Mouse (Mus musculus) ovary, postnatal 10 days (tissue): ENCODE data around the gene Bcar1.

ENCODE experiments used
- DNase-seq: peaks from one replicate; pipeline ENCODE4 v3.0.0; 2022; ENCODE audit warnings: low spot score

Gene Bcar1

DNA sequence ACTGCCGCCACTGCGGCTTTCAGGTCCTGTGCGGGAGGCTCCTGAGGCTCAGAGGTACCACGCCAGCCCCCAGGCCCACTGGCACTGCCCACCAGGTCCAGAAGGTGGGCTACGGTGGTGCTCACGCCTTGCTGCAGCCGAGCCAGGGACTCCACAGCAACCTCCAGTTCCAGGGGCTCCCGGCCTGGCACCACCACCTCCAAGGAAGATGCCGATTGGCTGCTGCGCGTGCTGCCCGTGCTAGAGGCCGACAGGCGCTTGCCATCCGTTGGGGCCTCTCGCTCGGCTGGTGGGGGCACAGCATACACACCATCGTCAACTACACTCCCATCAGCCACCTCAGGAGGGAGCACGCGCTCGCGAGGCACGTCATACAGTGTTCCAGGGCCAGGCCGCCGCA lies 29.8 kb downstream of the Bcar1 start:
- DNase-seq, result no peak

DNA sequence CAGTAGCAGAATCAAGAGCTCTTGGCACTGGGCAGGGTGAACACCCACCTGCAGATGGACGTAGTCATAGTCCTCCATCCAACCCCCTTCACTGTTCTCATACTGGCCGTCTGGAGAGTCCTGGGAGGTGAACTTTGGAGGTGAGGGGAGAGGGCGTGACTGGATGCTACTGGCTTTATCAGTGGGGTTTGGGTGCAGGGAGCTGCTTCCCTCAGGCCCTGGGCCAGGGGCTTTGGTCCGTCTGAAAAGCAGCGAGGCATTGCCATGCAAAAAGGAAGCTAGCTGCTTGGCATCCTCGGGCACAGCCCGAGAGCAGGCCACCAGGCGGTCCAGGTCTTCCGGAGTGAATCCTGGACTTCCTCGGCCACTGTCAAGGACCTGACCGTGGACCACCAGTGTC lies 30.3 kb downstream of the Bcar1 start:
- DNase-seq, result no peak

DNA sequence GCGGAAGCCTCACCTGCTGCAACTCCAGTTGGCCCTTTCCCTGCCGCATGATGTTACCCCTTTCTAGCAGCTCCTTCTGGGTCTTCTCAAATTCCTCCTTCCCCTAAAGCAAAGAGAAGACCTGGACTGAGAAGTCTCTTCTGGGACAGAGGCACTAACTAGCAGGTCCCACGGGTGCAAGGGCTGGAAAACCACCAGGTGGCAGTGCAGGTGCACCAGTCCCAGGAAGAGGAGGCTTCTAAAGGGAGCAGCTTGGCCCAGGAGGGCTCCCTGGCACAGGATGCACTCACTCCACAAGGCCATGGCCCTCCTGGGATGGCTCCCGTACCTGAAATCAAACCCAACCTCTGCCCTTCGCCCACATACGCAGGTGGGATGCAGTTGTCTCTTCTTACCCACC lies 31.0 kb downstream of the Bcar1 start:
- DNase-seq, result no peak

DNA sequence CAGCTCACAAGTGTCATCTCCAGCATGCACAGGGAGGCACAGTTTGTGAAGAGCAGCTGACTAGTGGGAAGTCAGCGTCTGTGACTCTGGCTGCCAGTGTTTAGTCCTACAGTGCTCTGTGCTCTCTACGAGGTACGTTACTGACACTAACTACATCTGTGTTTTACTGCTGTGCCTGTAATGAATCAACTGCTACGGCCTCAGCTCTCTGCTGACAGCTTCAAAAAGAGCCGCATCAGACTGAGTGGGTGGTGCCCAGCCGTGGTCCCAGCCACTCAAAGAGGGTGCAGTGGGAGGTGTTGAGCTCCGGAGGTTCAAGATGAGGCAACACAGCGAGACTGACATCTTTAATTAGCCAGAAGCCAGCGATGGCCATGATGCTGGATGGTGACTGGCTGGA lies 31.5 kb downstream of the Bcar1 start:
- DNase-seq, result no peak

DNA sequence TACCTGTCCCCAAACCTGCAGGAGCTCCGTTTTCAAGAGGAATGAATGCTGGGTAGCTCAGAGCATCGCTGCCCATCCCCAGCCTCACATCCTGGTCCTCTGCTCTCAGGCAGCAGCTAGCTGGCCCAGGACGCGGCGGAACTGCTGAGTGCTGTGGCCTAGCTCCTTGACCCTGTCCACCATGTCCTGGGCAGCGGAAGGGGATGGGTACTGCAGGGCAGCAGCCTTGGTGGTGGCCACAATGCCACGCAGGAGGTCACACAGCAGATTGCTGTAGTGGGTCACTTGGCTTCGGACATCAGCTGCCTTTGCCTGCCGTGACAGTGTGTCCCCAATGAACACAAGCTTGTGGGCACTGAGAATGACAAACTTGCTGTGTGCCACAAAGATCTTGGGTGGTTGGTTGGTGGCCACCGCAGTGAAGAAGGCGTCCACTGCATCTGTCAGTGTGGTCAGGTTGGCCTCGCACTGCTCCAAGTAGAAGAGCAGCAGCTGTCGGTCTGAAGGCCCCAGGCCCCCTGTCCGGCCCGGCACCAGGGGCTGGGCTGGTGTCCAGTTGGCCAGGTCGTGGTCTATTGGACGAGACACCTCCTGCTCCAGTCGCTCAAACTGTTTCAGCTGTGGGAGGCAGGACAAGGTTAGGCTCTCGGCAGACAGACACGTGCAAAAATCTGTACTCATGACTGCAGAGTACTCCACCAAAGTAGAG lies 32.7 kb downstream of the Bcar1 start:
- DNase-seq, result no peak

DNA sequence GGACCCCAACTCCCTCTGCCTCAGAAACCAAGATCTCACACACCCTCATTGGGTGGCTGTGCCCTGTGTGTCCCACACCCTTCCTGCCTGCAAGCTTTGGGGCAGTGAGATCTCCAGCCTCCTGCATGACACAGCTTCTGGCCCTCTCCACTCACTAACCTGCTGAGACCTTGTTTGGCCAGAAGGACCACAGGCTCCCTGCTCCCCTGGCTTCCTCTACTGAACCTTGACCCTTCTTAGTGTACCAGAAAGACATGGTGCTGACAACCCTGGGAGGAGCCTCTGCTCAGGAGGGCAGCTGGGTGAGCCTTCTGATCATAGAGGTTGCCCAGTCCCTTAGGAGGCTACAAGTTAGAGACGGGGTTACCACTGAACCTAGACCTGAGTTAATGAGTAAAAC lies 34.4 kb downstream of the Bcar1 start:
- DNase-seq, result no peak

DNA sequence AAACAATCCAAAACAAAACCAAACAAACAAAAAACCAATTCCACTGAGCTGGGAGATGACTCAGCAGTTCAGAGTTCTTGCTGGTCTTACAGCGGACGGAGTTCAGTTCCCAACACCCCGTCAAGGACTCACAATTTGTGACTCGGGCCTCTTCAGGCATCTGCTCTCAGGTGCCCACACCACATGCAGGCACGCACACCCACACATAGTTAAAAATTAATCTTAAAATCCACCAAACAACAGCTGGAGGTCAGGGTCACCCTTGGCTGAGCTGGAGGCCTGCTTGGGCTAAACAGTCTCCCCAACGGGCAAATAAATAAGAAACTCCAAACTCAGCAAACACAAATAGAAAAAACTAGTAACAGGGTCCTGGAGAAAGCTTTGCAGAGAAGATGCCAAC lies 35.3 kb downstream of the Bcar1 start:
- no peak for DNase-seq

DNA sequence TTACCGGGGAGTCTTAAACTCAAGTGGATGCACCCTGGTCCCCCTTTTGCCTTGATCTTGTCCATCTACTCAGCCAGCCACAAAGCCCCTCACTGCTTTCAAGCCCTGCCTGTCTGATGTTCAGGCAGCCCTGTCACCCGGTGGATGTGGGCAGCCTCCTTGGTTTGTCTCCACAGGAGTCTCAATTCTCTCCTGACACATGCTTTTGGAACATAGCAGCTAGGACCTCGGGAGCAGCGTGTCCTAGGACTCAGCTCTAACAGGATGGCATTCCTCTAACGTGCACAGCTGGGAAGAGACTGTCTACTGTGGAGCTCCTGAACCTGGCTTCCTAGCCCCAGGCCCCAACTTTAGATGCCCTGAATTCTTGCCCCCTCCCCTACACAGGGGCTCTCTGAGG lies 37.9 kb downstream of the Bcar1 start:
- DNase-seq, result no peak

DNA sequence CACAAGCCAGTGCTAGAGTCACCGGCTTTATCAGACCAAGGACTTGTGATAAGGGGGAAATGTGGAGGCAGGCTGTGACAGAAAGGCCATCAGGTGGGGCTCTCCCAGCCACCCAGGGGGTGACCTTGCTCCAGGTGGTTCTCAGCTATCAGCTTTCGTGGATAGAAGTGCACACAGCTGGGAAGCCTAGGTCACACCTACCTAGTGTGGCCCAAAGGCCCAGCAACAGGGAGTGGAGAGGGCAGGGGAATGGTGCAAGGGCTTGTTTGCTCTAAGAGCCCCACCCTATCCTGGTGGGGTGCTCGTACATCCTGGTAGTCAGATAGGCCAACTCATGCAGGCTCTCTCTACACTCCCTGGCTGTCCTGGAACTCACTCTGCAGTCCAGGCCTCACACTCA lies 38.4 kb downstream of the Bcar1 start:
- DNase-seq, result no peak

DNA sequence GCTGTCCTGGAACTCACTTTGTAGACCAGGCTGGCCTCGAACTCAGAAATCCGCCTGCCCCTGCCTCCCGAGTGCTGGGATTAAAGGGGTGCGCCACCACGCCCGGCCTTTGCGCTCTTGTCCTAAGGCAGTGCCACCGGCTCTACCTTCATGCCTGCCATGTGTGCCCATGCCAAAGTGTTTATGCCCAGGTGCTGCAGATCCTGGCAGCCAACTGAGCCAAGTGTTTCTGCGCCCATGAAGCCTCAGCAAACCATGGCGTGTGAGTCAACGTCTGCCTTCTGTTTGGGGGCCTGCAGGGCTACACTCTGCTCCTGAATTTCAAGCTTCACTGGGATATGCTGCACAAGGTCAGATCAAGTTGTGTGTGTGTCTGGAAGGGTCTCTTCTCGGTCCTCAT lies 39.0 kb downstream of the Bcar1 start:
- no peak for DNase-seq

DNA sequence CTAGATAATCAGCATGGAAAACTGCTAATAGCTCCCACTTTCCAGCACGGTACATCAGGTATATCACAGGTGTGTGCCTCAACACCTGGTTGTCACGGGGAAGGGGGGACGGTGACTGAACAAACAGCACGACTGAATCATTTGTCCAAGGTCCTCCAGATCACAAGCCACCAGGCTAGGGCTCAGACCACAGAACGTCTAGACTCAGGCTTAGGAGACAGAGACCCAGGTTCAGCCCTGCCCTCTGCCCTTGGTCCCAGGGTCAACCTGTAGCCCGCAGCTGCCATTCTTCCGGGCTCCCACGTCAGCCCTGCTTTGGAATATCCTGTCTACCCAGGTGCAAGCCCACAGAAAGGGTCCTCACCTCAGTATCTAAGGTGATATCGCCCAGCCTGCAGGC lies 42.2 kb downstream of the Bcar1 start:
- no peak for DNase-seq

DNA sequence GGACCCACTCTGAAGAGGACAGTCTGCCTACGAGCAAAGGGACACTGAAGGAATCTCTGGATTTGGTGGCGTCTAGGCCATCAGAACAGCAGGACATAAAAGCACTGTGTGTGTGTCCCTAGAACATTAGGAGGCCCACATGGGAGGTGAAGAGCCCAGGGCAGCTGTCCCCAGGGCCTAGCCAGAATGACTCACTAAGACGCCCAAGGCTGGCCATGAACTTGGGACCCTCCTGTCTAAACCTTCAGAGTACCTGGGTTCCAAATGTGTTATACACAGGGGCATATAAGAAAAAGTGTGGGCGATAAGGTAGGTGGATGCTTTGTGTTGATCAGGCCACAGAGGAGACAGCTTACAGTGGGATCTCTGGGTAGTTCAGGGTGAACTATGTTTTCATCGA lies 42.9 kb downstream of the Bcar1 start:
- DNase-seq, result no peak

DNA sequence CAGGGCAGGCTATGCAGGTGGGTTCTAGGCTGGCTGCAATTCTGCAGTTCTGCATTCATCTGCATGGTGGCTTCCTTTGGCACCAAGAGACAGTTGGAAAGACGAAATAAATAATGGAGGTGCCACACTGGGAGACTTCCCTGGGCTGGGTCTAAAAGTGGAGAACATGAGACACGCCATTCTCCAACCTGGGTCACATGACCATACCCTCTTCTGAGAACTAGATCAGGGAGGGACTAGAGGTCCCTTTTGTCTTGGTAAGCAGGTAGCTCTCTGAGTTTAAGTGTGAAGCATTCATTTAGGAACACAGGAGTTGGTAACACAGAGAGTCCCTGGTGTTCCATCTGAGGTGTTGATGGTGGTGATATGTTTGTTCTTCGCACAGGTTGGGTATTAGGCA lies 43.4 kb downstream of the Bcar1 start:
- DNase-seq, result no peak

DNA sequence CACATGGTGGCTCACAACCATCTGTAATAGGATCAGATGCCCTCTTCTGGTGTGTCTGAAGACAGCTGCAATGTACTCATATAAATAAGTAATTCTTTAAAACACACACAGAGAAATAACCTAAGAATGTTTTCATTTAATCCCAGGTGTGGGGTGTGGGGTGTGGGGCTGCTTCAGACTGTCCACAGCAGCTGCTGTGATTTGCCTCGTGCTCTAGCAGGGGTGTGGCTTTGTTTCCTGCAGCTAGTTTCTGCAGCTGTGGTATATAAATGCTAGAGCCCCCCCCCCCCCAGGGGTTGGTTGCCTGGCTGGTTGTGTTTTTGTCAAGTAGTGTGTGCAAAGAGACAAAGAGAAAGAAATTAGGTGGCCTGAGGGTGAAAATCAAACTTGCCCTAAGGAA lies 44.6 kb downstream of the Bcar1 start:
- no peak for DNase-seq

DNA sequence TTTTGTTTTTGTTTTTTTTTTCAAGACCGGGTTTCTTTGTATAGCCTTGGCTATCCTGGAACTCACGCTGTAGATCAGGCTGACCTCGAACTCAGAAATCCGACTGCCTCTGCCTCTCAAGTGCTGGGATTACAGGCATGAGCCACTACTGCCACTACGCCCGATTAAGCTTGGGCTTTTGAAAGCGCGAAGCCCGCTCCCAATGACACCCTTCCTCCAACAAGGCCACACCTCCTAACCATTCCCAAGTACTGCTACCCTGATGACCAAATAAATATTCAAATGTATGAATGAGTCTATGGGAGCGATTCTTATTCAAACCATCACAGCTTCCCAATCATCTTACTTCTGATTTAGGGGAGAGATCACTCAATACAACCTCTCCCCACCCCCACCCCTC lies 46.0 kb downstream of the Bcar1 start:
- no peak for DNase-seq

DNA sequence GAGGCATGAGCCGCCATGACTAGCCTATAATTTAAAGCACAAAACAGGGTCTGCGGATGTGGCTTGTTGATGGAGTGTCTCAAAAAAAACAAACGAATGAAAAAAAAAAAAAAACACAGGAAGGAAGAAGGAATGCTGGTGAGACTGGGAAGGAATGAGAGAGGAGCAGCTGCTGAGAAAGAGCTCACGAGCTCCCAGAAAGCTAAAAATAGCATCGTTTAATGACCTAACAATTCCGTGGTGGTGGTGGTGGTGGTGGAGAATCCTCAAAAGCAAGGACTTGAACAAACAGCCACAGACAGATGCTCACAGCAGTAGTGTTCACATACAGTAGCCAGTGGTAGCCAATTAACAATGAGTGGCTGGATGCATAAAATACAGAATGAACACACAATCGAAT lies 48.2 kb downstream of the Bcar1 start:
- DNase-seq, result no peak

DNA sequence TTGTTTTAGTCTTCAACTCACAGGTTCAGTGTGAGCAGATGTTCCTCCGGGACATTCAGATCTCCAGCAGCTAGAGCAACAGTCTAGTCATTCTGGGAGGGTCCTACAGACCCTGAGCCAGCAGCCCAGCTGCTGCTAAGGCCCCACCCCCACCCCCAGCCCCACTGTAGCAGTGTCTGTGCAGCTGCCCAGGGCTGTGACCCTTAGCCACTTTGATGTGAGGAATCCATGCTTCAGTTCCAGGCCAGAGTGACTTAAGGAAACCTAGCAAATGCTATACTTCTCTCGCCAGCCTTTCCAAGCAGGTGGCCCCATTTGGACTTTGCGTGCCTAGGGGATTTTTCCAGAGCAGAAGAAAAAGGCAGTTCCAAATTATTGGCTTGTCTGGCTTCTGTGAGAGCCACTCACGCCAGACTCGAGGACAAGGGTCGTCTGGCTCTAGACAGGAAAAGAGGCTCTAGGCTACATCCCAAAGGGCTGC lies 50.3 kb downstream of the Bcar1 start:
- DNase-seq, result no peak

DNA sequence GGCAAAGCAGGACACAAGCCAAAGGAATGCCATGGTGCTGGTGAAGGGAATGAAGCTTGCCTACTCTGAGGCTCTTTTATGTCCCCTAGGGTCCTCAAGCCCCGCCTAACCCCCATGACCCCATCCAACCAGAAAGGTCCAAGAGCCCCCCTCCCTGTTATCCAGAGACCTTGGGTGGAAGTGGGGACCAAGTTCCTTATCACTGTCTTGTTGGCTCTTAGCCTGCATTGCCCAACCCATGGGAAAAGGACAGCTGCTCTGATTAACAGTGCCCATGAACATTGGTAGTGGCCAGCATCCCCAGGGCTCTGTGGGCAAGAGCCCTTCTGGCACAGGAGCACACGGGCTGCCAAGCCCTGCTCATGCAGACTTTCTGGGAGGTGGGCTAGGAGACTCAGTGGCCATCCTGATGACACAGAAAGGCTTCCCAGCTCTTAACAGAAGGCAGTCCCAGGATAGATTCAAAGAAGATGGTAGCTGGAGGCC lies 52.6 kb downstream of the Bcar1 start, which contains the start of gene Ctrb1:
Gene Ctrb1 (minus strand): TSS at position 51 of the 486 bp plus-strand sequence.
- DNase-seq, result no peak

DNA sequence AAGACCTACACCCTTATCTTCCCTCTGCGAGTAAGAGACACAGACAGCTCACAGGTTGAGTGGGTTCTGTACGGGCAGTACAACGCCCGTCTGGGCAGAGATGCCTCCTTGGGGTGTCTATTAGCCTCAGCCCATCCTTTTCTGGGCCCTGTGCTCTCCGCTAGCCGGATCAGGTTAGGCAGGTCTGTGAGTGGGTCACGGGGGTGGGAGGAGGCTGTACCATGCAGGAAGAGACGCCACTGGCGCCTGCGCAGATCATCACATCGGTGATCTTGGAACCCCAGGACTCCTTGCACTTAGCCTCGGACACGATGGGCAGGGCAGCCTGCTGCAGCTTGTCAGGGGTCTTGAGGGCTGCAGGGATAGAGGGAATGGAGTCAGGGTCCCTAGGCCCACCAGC lies 56.7 kb downstream of the Bcar1 start:
- no peak for DNase-seq

DNA sequence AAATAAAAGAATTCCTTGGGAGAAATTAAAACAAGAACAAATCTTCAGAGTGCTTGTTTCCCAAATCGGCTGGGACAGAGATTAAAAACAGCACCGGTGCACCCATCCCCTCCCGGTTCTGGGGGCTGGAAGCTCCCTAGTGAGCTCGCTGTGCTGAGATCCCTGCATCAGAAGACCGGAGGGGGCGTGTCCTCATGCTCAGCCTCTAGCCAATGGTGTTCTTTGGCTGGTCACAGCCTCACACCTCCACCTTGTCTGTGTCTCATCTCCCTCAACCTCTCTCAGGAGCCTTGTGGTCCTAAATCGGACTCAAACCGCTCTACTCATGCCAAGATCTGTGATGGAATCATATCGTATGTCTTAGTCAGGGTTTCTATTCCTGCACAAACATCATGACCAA lies 61.1 kb downstream of the Bcar1 start:
- no peak for DNase-seq

DNA sequence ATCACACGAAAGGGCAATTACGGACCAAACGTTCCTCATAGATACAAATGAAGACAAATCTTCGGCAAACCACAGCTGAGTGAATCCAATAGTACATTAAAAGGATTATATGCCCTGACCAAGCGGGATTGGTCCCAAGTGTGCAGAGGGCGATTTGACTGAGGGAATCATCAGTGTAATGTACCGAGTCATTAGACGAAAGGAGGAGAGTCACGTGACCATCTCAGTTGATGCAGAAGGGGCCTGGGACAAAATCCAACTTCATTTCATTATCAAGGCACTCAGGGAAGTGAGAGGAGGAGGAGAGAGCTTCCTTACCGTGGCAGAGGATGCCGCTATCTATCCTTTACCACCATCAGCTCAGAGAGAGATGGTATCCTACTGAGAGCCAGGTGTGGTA lies 62.5 kb downstream of the Bcar1 start:
- DNase-seq, result no peak

DNA sequence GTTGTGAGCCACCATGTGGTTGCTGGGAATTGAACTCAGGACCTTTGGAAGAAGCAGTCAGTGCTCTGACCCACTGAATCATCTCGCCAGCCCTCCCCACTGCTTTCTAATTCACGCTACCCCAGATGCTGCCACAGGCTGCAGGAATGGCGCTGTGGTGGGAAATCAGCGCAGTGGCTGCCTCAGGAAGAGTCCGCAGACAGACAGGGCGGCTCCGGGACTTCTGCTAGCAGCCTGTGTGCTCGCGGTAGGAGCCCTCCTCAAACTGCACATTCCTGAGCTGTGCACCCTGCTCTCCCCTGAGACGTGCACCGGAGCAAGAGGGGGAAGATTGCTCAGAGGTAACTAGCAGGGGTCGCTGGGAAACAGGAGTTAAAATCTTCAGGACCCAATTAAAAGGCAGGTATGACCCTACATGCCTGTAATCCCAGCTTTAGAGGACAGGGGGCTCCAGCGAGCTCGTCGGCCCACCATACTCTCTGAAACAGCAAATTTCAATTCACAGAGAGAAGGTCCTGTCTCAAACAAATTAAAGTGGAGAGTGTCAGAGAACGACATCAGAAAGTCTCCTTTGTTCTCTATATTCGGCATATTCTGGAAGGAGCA lies 63.1 kb downstream of the Bcar1 start:
- DNase-seq, result no peak

DNA sequence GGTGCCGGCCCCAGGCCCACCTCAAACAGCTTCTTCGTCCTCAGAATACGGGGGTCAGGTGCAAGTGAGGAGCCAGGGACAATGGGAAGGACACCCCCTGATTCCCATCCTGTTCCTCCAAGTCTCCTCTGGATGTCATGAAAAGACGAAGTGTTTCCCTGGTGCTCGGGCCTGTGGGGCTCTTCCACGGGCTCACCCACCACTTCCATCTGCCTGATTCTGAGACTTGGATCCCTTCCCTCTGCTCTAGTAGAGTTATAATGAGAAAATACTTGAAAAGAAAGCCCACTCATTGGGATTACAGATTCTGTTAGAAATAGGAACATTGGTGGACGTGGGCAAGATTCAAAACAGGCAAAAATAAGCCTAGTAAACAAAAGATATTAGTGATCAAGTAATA lies 64.8 kb downstream of the Bcar1 start:
- DNase-seq, result no peak

DNA sequence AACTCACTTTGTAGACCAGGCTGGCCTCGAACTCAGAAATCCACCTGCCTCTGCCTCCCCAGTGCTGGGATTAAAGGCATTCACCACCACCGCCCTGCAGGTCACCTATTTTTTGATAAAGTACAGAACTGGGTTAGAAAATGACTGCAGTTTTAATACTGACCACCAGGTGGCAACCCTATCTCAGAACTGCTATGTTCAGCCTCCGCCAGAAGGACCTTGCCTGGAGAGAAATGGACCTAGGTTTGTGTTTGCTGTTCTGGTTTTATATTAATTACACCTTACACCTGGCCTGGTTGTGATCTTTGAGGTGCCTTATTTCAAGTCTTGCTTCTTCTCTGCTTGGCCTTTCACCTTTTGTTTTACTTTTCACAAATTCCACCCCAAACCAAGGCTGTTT lies 65.5 kb downstream of the Bcar1 start:
- no peak for DNase-seq
